Comparison of ENCODE assay signal across 9 mouse cellular contexts in genomic region chr4:151186447-151186846, GRCm38 (mm10).
DNase-seq lines count a peak whose midpoint lies in the region; ATAC-seq and TF ChIP-seq lines count a peak whose summit lies in the region.
"Had no signal": no experiment of that assay in that cellular context is flagged by ENCODE, and none has a peak within 500 bp of the region (broad histone marks: within the 10 kb centered on the region; RNA-seq: fewer than 3 reads in every experiment).

No protein-coding gene starts in this region.

- H3K4me3 ChIP-seq in ES-E14 (ENCODE audit: insufficient read depth in 1 of 2, low read depth in 1 of 2, low read length in 2 of 2, poor library complexity in 1 of 2, severe bottlenecking in 1 of 2), result no peak overlapping the region
- H3K4me3 ChIP-seq in midbrain, embryonic 14.5 days (replicated peaks; ENCODE audit: low read depth, low read length), result no peak overlapping the region
- H3K4me3 ChIP-seq: liver, embryonic 15.5 days had no signal

- H3K36me3 ChIP-seq in ES-E14 (ENCODE audit: control insufficient read depth, insufficient read depth, low read length, poor library complexity, severe bottlenecking), result no peaks in the 10 kb centered on the region
- H3K36me3 ChIP-seq in midbrain, embryonic 14.5 days (ENCODE audit: control insufficient read depth, insufficient read depth, low read length), result no peaks in the 10 kb centered on the region
- H3K36me3 ChIP-seq: liver, embryonic 15.5 days had no signal

- H3K9me3 ChIP-seq in ES-E14 (ENCODE audit: control insufficient read depth, insufficient read depth, low read depth, low read length), result no peaks in the 10 kb centered on the region
- H3K9me3 ChIP-seq in midbrain, embryonic 14.5 days (ENCODE audit: control insufficient read depth, low read length), result no peaks in the 10 kb centered on the region
- H3K9me3 ChIP-seq: liver, embryonic 15.5 days had no signal

- H3K27ac ChIP-seq in ES-E14 (ENCODE audit: insufficient read depth, low read depth, low read length, poor library complexity, severe bottlenecking), result no peak overlapping the region
- H3K27ac ChIP-seq in midbrain, embryonic 14.5 days (replicated peaks; ENCODE audit: low read depth, low read length), result peak overlapping the region; percentile 15; the same call in 1 of the 2 replicates
- H3K27ac ChIP-seq: liver, embryonic 15.5 days had no signal

- no peak; the same call in 1 of the 2 replicates for ATAC-seq in midbrain, embryonic 14.5 days (ENCODE audit: low FRiP score, low TSS enrichment)
- no peak for ATAC-seq in erythroblast, adult 5-6 weeks (replicated peaks; ENCODE audit: low FRiP score, poor library complexity, severe bottlenecking)

- no peaks in the 10 kb centered on the region for H3K4me1 ChIP-seq in ES-E14 (ENCODE audit: control insufficient read depth in 2 of 2, insufficient read depth in 2 of 2, low read length in 2 of 2, poor library complexity in 1 of 2)
- H3K4me1 ChIP-seq in midbrain, embryonic 14.5 days (ENCODE audit: control insufficient read depth, insufficient read depth, low read length), result peaks cover 15% of the 10 kb centered on the region; the same call in 1 of the 2 replicates
- H3K4me1 ChIP-seq: liver, embryonic 15.5 days had no signal

- DNase-seq in ES-E14 (ENCODE audit: low read depth, low spot score), result peak; percentile 65
- peak; percentile 63 for DNase-seq in adrenal gland, adult 2 months
- DNase-seq in forelimb bud, embryonic 11.5 days (ENCODE audit: low read depth, low spot score), result peak; percentile 82
- peak; percentile 45 to 80 for DNase-seq in kidney, postnatal 36 days
- peak; percentile 75 for DNase-seq in midbrain, embryonic 14.5 days
- peak; percentile 11 to 52 for DNase-seq in urinary bladder, adult 18-20 months (ENCODE audit: low spot score in 2 of 2)
- no peak for DNase-seq in right cerebral cortex, postnatal 36 days (ENCODE audit: low spot score in 2 of 2)

- no peak overlapping the region for H3K9ac ChIP-seq in ES-E14 (ENCODE audit: insufficient read depth, low read depth, low read length, poor library complexity, severe bottlenecking)
- H3K9ac ChIP-seq in midbrain, embryonic 14.5 days (replicated peaks; ENCODE audit: low read length), result 0 out of 2 replicates have a peak overlapping the region, but pooled peaks have one; percentile 5
- H3K9ac ChIP-seq: liver, embryonic 15.5 days had no signal

- no peak overlapping the region for H3K4me2 ChIP-seq in midbrain, embryonic 14.5 days (ENCODE audit: low read length)
- H3K4me2 ChIP-seq: liver, embryonic 15.5 days had no signal

- 9% methylated on average over 8 of the region's 8 CpGs for WGBS in midbrain, embryonic 14.5 days

- peaks cover 2% of the 10 kb centered on the region; the same call in 1 of the 2 replicates for H3K27me3 ChIP-seq in midbrain, embryonic 14.5 days (ENCODE audit: control insufficient read depth, insufficient read depth, low read length)
- H3K27me3 ChIP-seq: liver, embryonic 15.5 days had no signal

- in situ Hi-C loops in ES-E14 (cut with MboI; ENCODE audit: low sequenced_read_pairs in 2 of 2, unreplicated experiment in 2 of 2), result no loop called here

TF ChIP-seq in ES-E14, 5 proteins besides CTCF, POLR2A, EP300 and RAD21:
- TF ChIP-seq MAFK (IDR thresholded peaks at IDR 0.05; ENCODE audit: insufficient read depth, low read depth, low read length) (no peak), HCFC1 (IDR thresholded peaks at IDR 0.05; ENCODE audit: borderline replicate concordance, insufficient read depth, low read length) (no peak), ZC3H11A (IDR thresholded peaks at IDR 0.05; ENCODE audit: borderline replicate concordance, low read depth, low read length) (no peak), ZNF384 (IDR thresholded peaks at IDR 0.05; ENCODE audit: low read depth, low read length) (no peak), CHD2 (IDR thresholded peaks at IDR 0.05; ENCODE audit: low read depth, low read length) (no peak)
TF ChIP-seq in ES-E14: peak in this region for 0.

Comparison
In these comparisons a context has a peak if more than half of its experiments do, and no peak if none do; other contexts are left out.
1. DNase-seq: peak in ES-E14 (single experiment), adrenal gland, adult 2 months (single experiment), forelimb bud, embryonic 11.5 days (single experiment), kidney, postnatal 36 days (2 of 2), midbrain, embryonic 14.5 days (single experiment) and urinary bladder, adult 18-20 months (2 of 2); none in right cerebral cortex, postnatal 36 days (0 of 2).